Mouse (Mus musculus): ENCODE measurements around the gene Tectb.
"Not testable (repeated sequence)": the region's sequence is repeated elsewhere in the genome, so short reads cannot be mapped to it uniquely, and the experiment has no call there.

Tectb gene

GRCm38 (mm10) chr19:55180433-55180832 is at the start of gene Tectb:
Tectb (plus strand) TSS chr19:55180733.
- no peak for DNase-seq (ENCODE audit: low spot score)

GRCm38 (mm10) chr19:55131747-55132146 is 48.8 kb upstream of the Tectb start:
- peak; percentile 25 for DNase-seq (ENCODE audit: low spot score)

GRCm38 (mm10) chr19:55132476-55132875 is 48.1 kb upstream of the Tectb start:
- DNase-seq (ENCODE audit: low spot score): peak; percentile 44

GRCm38 (mm10) chr19:55134521-55134920 is 46.0 kb upstream of the Tectb start:
- no peak for DNase-seq (ENCODE audit: low spot score)

- no peak for DNase-seq (ENCODE audit: low spot score)
These were observed 44.6 kb upstream of the Tectb start for GRCm38 (mm10) chr19:55135918-55136317.

GRCm38 (mm10) chr19:55136693-55137427 is 43.7 kb upstream of the Tectb start:
- no peak for DNase-seq (ENCODE audit: low spot score)

- no peak for DNase-seq (ENCODE audit: low spot score)
These were observed 42.6 kb upstream of the Tectb start for GRCm38 (mm10) chr19:55137884-55138283.

GRCm38 (mm10) chr19:55138506-55138905 is 42.0 kb upstream of the Tectb start:
- peak; percentile 51 for DNase-seq (ENCODE audit: low spot score)

- DNase-seq (ENCODE audit: low spot score): peak; percentile 52
These were observed 41.2 kb upstream of the Tectb start for GRCm38 (mm10) chr19:55139301-55139700.

GRCm38 (mm10) chr19:55143391-55144300 is 36.9 kb upstream of the Tectb start:
- DNase-seq (ENCODE audit: low spot score): no peak

GRCm38 (mm10) chr19:55144691-55145090 is 35.8 kb upstream of the Tectb start:
- no peak for DNase-seq (ENCODE audit: low spot score)

- DNase-seq (ENCODE audit: low spot score): no peak
These were observed 35.4 kb upstream of the Tectb start for GRCm38 (mm10) chr19:55145136-55145535.

- no peak for DNase-seq (ENCODE audit: low spot score)
These were observed 33.0 kb upstream of the Tectb start for GRCm38 (mm10) chr19:55147568-55147967.

- no peak for DNase-seq (ENCODE audit: low spot score)
These were observed 32.4 kb upstream of the Tectb start for GRCm38 (mm10) chr19:55148109-55148508.

- no peak for DNase-seq (ENCODE audit: low spot score)
These were observed 30.9 kb upstream of the Tectb start for GRCm38 (mm10) chr19:55149646-55150045.

GRCm38 (mm10) chr19:55152274-55152673 is 28.3 kb upstream of the Tectb start:
- not testable (repeated sequence) for DNase-seq (ENCODE audit: low spot score)

GRCm38 (mm10) chr19:55152983-55153382 is 27.6 kb upstream of the Tectb start:
- no peak for DNase-seq (ENCODE audit: low spot score)

GRCm38 (mm10) chr19:55157029-55157428 is 23.5 kb upstream of the Tectb start:
- DNase-seq (ENCODE audit: low spot score): peak; percentile 55

- DNase-seq (ENCODE audit: low spot score): peak; percentile 79
These were observed 21.9 kb upstream of the Tectb start for GRCm38 (mm10) chr19:55158606-55159005.

GRCm38 (mm10) chr19:55159826-55160225 is 20.7 kb upstream of the Tectb start:
- DNase-seq (ENCODE audit: low spot score): no peak

- DNase-seq (ENCODE audit: low spot score): no peak
These were observed 18.3 kb upstream of the Tectb start for GRCm38 (mm10) chr19:55162271-55162670.

- no peak for DNase-seq (ENCODE audit: low spot score)
These were observed 16.4 kb upstream of the Tectb start for GRCm38 (mm10) chr19:55164162-55164561.
